ENCODE assay signal across 8 mouse cellular contexts in the genomic region with DNA sequence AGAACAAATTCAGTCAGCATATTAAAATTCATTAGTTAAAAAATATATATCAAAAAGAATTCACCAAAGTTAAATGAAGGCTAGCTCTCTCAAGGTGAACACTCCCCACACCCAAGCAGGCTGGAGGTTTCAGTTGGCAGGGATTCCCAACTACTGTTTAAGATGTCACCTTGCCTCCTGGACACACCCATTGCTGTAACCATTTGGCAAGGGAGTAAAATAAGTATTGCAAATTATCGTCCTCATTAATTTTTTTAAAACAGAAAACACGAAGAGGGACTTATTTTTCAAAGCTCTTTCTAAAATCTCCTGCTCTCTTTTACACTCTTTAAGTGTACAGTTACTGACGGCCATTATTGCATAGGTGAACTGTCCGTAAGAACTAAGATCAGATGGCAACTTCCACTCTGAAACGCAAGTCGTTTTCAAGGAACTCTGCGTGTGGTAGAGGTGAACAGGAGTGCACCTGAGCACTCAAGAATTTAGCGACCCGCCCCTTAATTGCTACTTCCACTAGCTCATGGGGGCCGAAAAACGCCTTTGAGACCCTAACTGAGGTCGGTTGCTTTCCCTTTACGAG. TPM values are rescaled to one million over a fixed set of nuclear protein-coding genes. Genes with fewer than 3 reads are reported as not detected.
DNase-seq lines count a peak whose midpoint lies in the region; ATAC-seq and TF ChIP-seq lines count a peak whose summit lies in the region.

No protein-coding gene starts in this region.

- no peak for TF ChIP-seq CTCF in CH12.LX (conservative IDR thresholded peaks at IDR 0.05 in 1 of 2, IDR thresholded peaks at IDR 0.05 in 1 of 2; ENCODE audit: low read depth in 2 of 2, low read length in 2 of 2)

- peaks cover 54% of the 10 kb centered on the region for H3K79me2 ChIP-seq in CH12.LX (replicated peaks; ENCODE audit: control insufficient read depth, extremely low read depth, insufficient read depth, poor library complexity, severe bottlenecking)
- H3K79me2 ChIP-seq in myocyte (ENCODE audit: control insufficient read depth, insufficient read depth): peaks cover 56% of the 10 kb centered on the region

- H3K27me3 ChIP-seq in CH12.LX (replicated peaks): no peaks in the 10 kb centered on the region
- no peaks in the 10 kb centered on the region for H3K27me3 ChIP-seq in forebrain, embryonic 12.5 days
- no peaks in the 10 kb centered on the region for H3K27me3 ChIP-seq in limb, embryonic 11.5 days (ENCODE audit: control insufficient read depth, insufficient read depth, low read length)
- H3K27me3 ChIP-seq in myocyte (ENCODE audit: control insufficient read depth, insufficient read depth, insufficient read length): no peaks in the 10 kb centered on the region

- peak; percentile 21 to 30 for DNase-seq in B cell, adult 2 months
- DNase-seq in CH12.LX (ENCODE audit: extremely low read depth): no peak
- no peak for DNase-seq in limb, embryonic 11.5 days (ENCODE audit: low spot score)
- no peak for DNase-seq in left cerebral cortex, adult 18-20 months (ENCODE audit: low spot score in 2 of 2)

- no peak overlapping the region for H3K27ac ChIP-seq in CH12.LX (ENCODE audit: insufficient read depth, low read depth)
- peak overlapping the region; percentile 99 for H3K27ac ChIP-seq in forebrain, embryonic 12.5 days
- H3K27ac ChIP-seq in limb, embryonic 11.5 days (replicated peaks; ENCODE audit: low read depth, low read length): no peak overlapping the region

- no peak for TF ChIP-seq EP300 in CH12.LX (IDR thresholded peaks at IDR 0.05; ENCODE audit: low read length)

- H3ac ChIP-seq in myocyte (ENCODE audit: control insufficient read depth, insufficient read length): peak overlapping the region; percentile 96

- WGBS in forebrain, embryonic 12.5 days: 2% methylated on average over 13 of the region's 13 CpGs
- WGBS in limb, embryonic 11.5 days: under 1% methylated on average over 13 of the region's 13 CpGs

- in situ Hi-C loops in CH12.LX (cut with MboI; ENCODE audit: low pct_ligation_motif_present, low pct_unique_long_range_greater_than_20kb, low sequenced_read_pairs): no loop called here

- H3K36me3 ChIP-seq in CH12.LX (replicated peaks in 1 of 2; ENCODE audit: control insufficient read depth in 1 of 2, insufficient read depth in 1 of 2, low read length in 1 of 2) (peaks cover 8 to 23% of the 10 kb centered on the region in 2 experiments), myocyte (ENCODE audit: control insufficient read depth, insufficient read depth) (peaks cover 25% of the 10 kb centered on the region)
- H3K36me3 ChIP-seq in forebrain, embryonic 12.5 days (replicated peaks): peaks cover 6% of the 10 kb centered on the region
- peaks cover 2% of the 10 kb centered on the region; the same call in 1 of the 2 replicates for H3K36me3 ChIP-seq in limb, embryonic 11.5 days (ENCODE audit: control insufficient read depth, insufficient read depth, low read length)

- peak overlapping the region; percentile 99 for H3K9ac ChIP-seq in CH12.LX (ENCODE audit: insufficient read depth, low read depth)
- peak overlapping the region; percentile 99 for H3K9ac ChIP-seq in forebrain, embryonic 12.5 days
- H3K9ac ChIP-seq in limb, embryonic 11.5 days (ENCODE audit: low read length): peak overlapping the region; percentile 97

- H3K4me2 ChIP-seq in CH12.LX (ENCODE audit: insufficient read depth, low read depth, poor library complexity, severe bottlenecking) (peak overlapping the region; percentile 95), myocyte (ENCODE audit: low read depth) (peak overlapping the region; percentile 80)
- H3K4me2 ChIP-seq in forebrain, embryonic 12.5 days: peak overlapping the region; percentile 79
- peak overlapping the region; percentile 64 for H3K4me2 ChIP-seq in limb, embryonic 11.5 days (ENCODE audit: low read depth, severe bottlenecking)

- ATAC-seq in forebrain, embryonic 12.5 days (ENCODE audit: low FRiP score): no peak
- ATAC-seq in limb, embryonic 11.5 days (ENCODE audit: insufficient number of reproducible peaks, low FRiP score, low TSS enrichment, low read depth): no peak
- no peak; the same call in 1 of the 2 replicates for ATAC-seq in erythroid progenitor cell, adult 5-6 weeks (replicated peaks; ENCODE audit: low FRiP score, poor library complexity, severe bottlenecking)
- ATAC-seq in megakaryocyte-erythroid progenitor cell, adult 5-6 weeks (replicated peaks; ENCODE audit: low FRiP score, low TSS enrichment, poor library complexity, severe bottlenecking): no peak

- H3K9me3 ChIP-seq in CH12.LX (replicated peaks; ENCODE audit: low read length): no peaks in the 10 kb centered on the region
- H3K9me3 ChIP-seq in forebrain, embryonic 12.5 days: no peaks in the 10 kb centered on the region
- no peaks in the 10 kb centered on the region for H3K9me3 ChIP-seq in limb, embryonic 11.5 days (ENCODE audit: control insufficient read depth, low read length)

- peaks cover 3 to 41% of the 10 kb centered on the region in 2 experiments; a peak in 3 of 4 replicates for H3K4me1 ChIP-seq in CH12.LX (ENCODE audit: control insufficient read depth in 1 of 2, insufficient read depth in 2 of 2)
- peaks cover 43% of the 10 kb centered on the region for H3K4me1 ChIP-seq in forebrain, embryonic 12.5 days
- peaks cover 10% of the 10 kb centered on the region for H3K4me1 ChIP-seq in limb, embryonic 11.5 days (ENCODE audit: control insufficient read depth, insufficient read depth, low read length)

- H3K4me3 ChIP-seq in CH12.LX (replicated peaks in 1 of 3; ENCODE audit: low read depth in 2 of 3, low read length in 2 of 3, poor library complexity in 1 of 3) (peak overlapping the region; percentile 71 to 85 (median 85)), myocyte (peak overlapping the region; percentile 72)
- peak overlapping the region; percentile 93 for H3K4me3 ChIP-seq in forebrain, embryonic 12.5 days (replicated peaks)
- H3K4me3 ChIP-seq in limb, embryonic 11.5 days (ENCODE audit: low read depth, low read length): peak overlapping the region; percentile 95

- no peak for TF ChIP-seq RAD21 in CH12.LX (IDR thresholded peaks at IDR 0.05; ENCODE audit: low read depth, low read length)

- TF ChIP-seq POLR2A in CH12.LX (IDR thresholded peaks at IDR 0.05; ENCODE audit: low read depth, low read length): no peak
- no peak for TF ChIP-seq POLR2A in myocyte (IDR thresholded peaks at IDR 0.05; ENCODE audit: insufficient read length, low read depth)

- dilution Hi-C loops in CH12.LX (cut with MboI; ENCODE audit: extremely low pct_ligation_motif_present, extremely low pct_unique_long_range_greater_than_20kb, low sequenced_read_pairs): no loop called here

TF ChIP-seq in CH12.LX, 34 proteins besides CTCF, POLR2A, EP300 and RAD21 (continues in another document):
- TF ChIP-seq NRF1 (IDR thresholded peaks at IDR 0.05; ENCODE audit: low read depth, low read length) (no peak), BHLHE40 (IDR thresholded peaks at IDR 0.05; ENCODE audit: low read depth, low read length) (no peak), ZC3H11A (IDR thresholded peaks at IDR 0.05; ENCODE audit: low read depth, low read length) (no peak), CHD1 (IDR thresholded peaks at IDR 0.05; ENCODE audit: low read depth, low read length) (no peak), ZNF384 (IDR thresholded peaks at IDR 0.05; ENCODE audit: low read depth, low read length) (no peak), USF2 (conservative IDR thresholded peaks at IDR 0.05; ENCODE audit: low read depth, low read length) (no peak), GABPA (IDR thresholded peaks at IDR 0.05; ENCODE audit: insufficient replicate concordance, low read depth, low read length) (no peak), ELF1 (IDR thresholded peaks at IDR 0.05; ENCODE audit: low read depth, low read length) (no peak)

TF ChIP-seq in myocyte, 11 proteins besides CTCF, POLR2A, EP300 and RAD21 (continues in another document):
- TF ChIP-seq MAX (IDR thresholded peaks at IDR 0.05; ENCODE audit: low read depth) (no peak), CEBPB (IDR thresholded peaks at IDR 0.05; ENCODE audit: insufficient read depth, poor library complexity, severe bottlenecking) (no peak), TCF3 (IDR thresholded peaks at IDR 0.05; ENCODE audit: insufficient read length, low read depth) (no peak), SRF (IDR thresholded peaks at IDR 0.05; ENCODE audit: control insufficient read depth, insufficient read length, low read depth) (no peak), USF1 (IDR thresholded peaks at IDR 0.05; ENCODE audit: low read depth) (no peak), MYOD1 (IDR thresholded peaks at IDR 0.05; ENCODE audit: control insufficient read depth in 1 of 3, insufficient read length in 2 of 3, low read depth in 2 of 3) (no peak), E2F4 (IDR thresholded peaks at IDR 0.05; ENCODE audit: insufficient read depth) (no peak), MYOG (IDR thresholded peaks at IDR 0.05; ENCODE audit: control insufficient read depth in 1 of 3, insufficient read depth in 1 of 3, insufficient read length in 2 of 3, low read depth in 2 of 3) (no peak)

RNA-seq across cellular contexts. Expression of a gene that starts 1.3 kb away (rescaled TPM):
- total RNA-seq in CH12.LX (2012; rRNA removed) (203 and 255 TPM in 2 replicates), CH12.LX (2014; rRNA removed) (546 and 623 TPM in 2 replicates)
- polyA plus RNA-seq in CH12.LX (2012; ENCODE audit: insufficient read length, low read depth) (604 and 634 TPM in 2 replicates), myocyte (2012; fragmentation: generic; extraction: Trizol) (271 TPM)
- 1,267 and 1,277 TPM in 2 replicates for polyA plus RNA-seq in forebrain, embryonic 12.5 days (2016; fragmentation: Nextera tagmentation; extraction: Ambion mirVana)
- polyA plus RNA-seq in limb, embryonic 11.5 days (2014; fragmentation: Nextera tagmentation; extraction: Ambion mirVana): 1,041 and 1,089 TPM in 2 replicates
- total RNA-seq in erythroid progenitor cell, adult 5-6 weeks (2015; ENCODE audit: low replicate concordance): 389 and 401 TPM in 2 replicates
- 511 and 672 TPM in 2 replicates for total RNA-seq in erythroid progenitor cell, adult 5-6 weeks (2017; ENCODE audit: low replicate concordance)
- total RNA-seq in left cerebral cortex, adult 18-20 months (2021): 1,000 to 10,000 TPM; 2,255 to 2,273 TPM
- total RNA-seq in megakaryocyte-erythroid progenitor cell, adult 5-6 weeks (2014; fragmentation: Nextera tagmentation): 286 and 288 TPM in 2 replicates
- total RNA-seq in megakaryocyte-erythroid progenitor cell, adult 5-6 weeks (2017): 970 and 1,345 TPM in 2 replicates

RNA-seq across cellular contexts. Expression of a gene that starts 17.9 kb away (rescaled TPM):
- total RNA-seq in CH12.LX (2012; rRNA removed) (not detected in 2 replicates), CH12.LX (2014; rRNA removed) (not detected in 2 replicates)
- polyA plus RNA-seq in CH12.LX (2012; ENCODE audit: insufficient read length, low read depth) (not detected in 2 replicates), myocyte (2012; fragmentation: generic; extraction: Trizol) (not detected)
- not detected in 2 replicates for polyA plus RNA-seq in forebrain, embryonic 12.5 days (2016; fragmentation: Nextera tagmentation; extraction: Ambion mirVana)
- 0.23 TPM in 1 of 2 replicates, not detected in the other for polyA plus RNA-seq in limb, embryonic 11.5 days (2014; fragmentation: Nextera tagmentation; extraction: Ambion mirVana)
- total RNA-seq in erythroid progenitor cell, adult 5-6 weeks (2015; ENCODE audit: low replicate concordance): not detected in 2 replicates
- 3.1 TPM in 1 of 2 replicates, not detected in the other for total RNA-seq in erythroid progenitor cell, adult 5-6 weeks (2017; ENCODE audit: low replicate concordance)
- total RNA-seq in left cerebral cortex, adult 18-20 months (2021): not detected
- not detected in 2 replicates for total RNA-seq in megakaryocyte-erythroid progenitor cell, adult 5-6 weeks (2014; fragmentation: Nextera tagmentation)
- not detected in 2 replicates for total RNA-seq in megakaryocyte-erythroid progenitor cell, adult 5-6 weeks (2017)

Comparison
In these comparisons a context has a peak if more than half of its experiments do, and no peak if none do; other contexts are left out.
1. DNase-seq: peak in B cell, adult 2 months (2 of 2); none in CH12.LX (single experiment), limb, embryonic 11.5 days (single experiment) and left cerebral cortex, adult 18-20 months (0 of 2).
2. Peak in every context shown above with its lines, with median percentiles within 50 percentile points of each other: H3K4me2 ChIP-seq, H3K4me3 ChIP-seq and H3K9ac ChIP-seq.